Mouse (Mus musculus) adrenal gland, postnatal 14 days (tissue): Measurements from ENCODE around the gene 1700092M07Rik. TPM values are rescaled to one million over a fixed set of nuclear protein-coding genes. Genes with fewer than 3 reads are reported as not detected.

Experiments
- DNase-seq: peaks from one replicate; pipeline ENCODE4 v3.0.0; 2021; ENCODE audit warnings: mixed read lengths
- total RNA-seq: library from RNA; stranded (reverse); gene quantifications from 2 replicates; pipeline ENCODE4 v1.2.3, GENCODE M21; 2021

1700092M07Rik gene
- total RNA-seq, 1 experiment from 2014 or later, result 2.3 TPM

DNA sequence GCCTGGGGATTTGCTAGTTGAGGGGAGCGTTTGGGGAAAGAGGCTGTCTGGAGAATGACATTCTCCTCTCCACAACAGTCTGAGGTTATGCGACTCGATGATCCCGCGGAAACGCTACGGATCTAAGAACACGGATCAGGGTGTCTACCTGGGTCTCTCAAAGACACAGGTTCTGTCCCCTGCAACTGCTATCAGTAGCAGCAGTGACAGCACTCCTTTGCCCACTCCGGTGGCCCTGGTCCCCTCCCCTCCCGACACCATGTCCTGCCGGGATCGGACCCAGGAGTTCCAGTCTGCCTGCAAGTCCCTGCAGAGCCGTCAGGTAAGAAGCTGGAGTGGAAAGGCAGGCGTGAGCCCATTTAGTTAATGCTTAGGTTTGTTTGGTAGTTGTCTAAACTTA is 1.7 kb downstream of the 1700092M07Rik start:
- DNase-seq, result peak; percentile 46

DNA sequence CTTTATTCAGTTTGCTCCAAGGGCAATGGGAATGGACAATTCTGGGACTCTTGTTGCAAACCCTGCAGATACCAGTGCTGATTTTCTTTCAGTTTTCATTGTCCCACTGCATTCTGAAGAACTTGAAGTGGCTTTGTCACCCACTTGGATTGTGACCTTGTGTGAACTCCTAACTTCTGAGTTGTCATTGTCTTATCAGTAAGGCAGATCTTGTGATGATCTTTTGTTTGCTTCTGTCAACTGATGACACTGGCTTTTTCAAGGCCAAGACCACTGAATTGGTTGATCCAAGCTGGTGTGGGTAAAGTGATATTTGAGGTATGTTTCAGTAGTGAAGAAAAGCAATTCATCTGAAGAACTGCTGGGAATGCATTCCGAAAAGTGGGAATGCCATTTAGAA is 4.9 kb downstream of the 1700092M07Rik start:
- DNase-seq, result no peak

DNA sequence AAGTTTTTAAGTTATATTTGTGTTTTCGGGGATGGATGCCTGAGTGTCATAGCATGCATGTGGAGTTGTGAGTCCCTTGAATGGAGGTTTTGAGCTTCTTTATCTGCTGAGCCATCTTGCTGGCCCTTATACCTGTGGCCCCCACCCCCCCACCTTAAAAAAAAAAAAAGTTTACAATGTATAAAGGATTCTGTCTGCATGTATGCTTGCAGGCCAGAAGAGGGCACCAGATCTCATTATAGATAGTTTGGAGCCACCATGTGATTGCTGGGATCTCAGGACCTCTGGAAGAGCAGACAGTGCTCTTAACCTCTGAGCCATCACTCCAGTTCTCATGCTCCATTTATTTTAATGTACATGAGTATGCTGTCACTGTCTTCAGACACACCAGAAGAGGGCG is 6.8 kb downstream of the 1700092M07Rik start:
- DNase-seq, result no peak

DNA sequence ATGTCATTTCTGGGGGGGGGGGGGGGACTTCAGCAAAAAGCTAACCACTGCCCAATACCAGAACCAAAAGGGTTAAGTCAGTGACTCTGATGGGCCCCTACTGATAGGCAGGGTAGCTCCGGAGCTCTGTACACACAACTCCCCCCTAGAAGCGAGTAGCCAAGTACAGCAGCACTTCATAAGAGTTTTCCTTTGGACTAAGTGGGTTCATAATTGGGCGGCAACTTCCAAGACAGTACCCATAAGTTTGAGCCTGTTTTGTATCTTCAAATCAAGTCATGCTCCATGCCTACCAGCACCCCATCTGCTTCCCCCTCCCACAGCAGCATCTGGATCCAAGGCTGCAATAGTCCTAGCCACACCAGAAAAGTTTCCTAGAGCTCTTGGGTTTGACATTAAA is 15.1 kb downstream of the 1700092M07Rik start:
- DNase-seq, result no peak

DNA sequence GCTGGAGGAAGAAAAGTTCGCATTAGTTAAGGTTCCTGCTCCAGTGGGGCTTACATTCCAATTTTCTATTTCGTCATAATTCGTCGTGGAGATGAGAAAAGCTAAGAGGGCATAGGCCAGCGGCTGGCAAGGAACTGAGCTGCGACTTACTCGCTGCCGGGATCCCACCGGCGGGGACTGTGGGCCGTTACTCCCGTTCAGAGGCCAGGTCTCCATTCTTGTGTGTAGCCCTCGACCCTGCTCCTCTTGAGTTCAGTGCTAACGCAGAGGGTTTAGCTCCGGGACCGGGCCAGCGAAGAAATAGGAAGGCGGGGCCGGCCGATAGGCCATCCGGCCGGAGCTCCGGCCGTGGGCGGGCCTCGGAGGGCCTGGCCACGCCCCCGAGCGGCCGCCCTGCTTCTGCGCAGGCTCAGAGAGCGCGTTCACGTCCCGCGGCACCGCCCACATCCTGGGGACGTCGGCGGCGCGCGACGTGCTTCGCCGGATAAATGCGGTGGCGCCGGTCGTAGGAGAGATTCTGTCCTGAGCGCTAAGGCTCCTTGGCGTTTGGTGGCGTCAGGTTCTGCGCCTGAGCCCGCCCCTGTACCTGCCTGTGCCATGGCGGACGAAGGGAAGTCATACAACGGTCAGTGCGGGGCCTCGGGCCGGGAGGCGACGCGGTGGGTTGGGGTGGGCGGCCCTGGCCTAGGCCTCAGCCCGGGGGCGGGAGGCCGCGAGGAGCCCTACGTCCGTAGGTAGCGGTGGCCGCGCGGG is 16.3 kb downstream of the 1700092M07Rik start, which contains the start of gene Nxf1:
Gene Nxf1, plus strand, starts transcription at position 439 of the 753 bp plus-strand sequence.
- peak; percentile 97 for DNase-seq

DNA sequence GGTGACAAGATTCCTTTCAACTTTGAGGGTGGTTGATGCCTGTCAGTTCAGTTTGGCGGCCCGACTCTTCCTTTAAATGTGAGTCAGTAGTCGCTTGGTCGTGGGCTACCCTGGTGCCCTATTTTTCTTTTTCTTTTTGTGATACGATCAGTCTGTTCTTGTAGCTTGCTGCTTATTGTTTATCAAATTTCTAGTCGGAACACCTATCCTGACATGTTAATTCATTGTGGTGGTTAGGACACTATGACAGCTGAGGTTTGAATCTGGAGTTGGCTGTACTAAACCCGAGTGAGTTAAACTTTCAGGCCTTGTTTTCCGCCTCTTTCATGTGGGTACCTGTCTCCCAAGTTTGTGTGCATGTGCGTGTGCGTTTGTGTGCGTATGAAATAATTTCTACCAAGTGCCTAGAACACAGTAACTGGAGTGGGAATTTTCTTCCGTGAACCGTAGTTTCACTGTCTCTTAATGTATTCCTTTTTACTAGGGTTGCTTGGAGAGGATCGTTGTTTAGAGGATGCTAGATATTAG is 17.0 kb downstream of the 1700092M07Rik start:
- no peak for DNase-seq

DNA sequence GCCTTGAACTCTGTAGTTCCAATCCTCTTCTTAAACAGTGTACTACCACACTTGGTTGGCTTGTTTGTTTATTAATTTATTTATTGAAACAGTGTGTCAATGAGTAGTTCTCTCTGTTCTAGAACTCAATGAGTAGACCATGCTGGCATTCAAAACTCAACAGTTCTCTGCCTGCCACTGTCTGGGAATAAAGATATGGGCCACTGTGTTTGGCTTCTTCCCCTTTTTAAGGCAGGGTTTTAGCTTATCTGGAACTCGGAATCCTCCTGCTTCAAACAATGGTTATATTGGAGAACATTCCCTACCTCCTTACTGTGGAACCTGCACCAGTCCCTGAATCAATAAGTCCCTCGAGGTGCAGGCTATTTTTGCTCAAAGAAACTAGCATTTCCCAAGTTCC is 18.4 kb downstream of the 1700092M07Rik start:
- DNase-seq, result no peak

DNA sequence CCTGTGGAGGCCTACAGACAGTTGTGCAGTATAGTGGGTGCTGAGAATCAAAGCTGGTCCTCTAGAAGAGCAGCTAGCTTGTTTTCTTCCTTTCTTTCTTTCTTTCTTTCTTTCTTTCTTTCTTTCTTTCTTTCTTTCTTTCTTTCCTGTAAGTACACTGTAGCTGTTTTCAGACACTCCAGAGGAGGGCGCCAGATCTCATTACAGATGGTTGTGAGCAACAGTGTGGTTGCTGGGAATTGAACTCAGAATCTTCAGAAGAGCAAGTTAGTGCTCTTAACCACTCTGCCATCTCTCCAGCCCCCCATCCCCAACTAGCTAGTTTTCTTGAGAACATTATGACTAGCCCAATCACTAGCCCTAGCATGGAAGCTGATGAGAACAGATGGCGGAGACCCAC is 20.2 kb downstream of the 1700092M07Rik start:
- DNase-seq, result no peak

DNA sequence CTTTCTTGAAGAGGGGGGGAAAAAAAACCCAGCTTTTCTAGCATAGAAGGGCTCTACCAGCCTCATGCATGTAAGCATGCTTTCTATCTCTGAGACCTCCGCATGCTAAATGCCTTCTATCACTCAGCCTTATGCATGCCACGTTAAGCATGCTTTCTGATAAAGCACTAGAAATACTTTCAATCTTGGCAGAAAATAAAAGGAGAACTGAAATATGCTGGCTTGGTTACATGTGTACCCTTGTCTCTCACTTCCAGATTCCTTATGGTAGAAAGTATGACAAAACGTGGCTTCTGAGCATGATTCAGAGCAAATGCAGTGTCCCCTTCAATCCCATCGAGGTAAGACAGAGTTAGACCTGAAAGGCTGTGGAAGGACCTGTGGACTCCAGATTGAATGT is 22.8 kb downstream of the 1700092M07Rik start:
- no peak for DNase-seq

DNA sequence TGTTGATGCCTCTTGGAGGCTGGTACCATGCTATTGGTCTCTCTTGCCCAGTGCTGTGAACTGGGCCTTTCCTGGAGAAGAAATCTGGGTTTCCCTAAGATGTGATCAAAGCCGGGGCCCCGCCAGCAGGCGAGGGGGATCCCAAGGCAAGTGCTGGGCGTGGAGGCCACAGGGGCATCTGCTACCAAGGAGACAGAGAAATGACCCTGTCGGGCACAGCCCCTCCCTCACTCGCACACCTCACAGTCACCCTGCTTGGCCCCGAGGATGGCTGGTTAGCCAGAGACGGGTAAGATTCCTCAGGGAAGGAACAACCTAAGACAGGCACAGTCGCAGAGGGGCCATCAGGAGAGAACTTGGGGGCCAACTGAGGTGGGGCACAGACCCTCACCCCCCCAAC is 25.0 kb downstream of the 1700092M07Rik start:
- no peak for DNase-seq

DNA sequence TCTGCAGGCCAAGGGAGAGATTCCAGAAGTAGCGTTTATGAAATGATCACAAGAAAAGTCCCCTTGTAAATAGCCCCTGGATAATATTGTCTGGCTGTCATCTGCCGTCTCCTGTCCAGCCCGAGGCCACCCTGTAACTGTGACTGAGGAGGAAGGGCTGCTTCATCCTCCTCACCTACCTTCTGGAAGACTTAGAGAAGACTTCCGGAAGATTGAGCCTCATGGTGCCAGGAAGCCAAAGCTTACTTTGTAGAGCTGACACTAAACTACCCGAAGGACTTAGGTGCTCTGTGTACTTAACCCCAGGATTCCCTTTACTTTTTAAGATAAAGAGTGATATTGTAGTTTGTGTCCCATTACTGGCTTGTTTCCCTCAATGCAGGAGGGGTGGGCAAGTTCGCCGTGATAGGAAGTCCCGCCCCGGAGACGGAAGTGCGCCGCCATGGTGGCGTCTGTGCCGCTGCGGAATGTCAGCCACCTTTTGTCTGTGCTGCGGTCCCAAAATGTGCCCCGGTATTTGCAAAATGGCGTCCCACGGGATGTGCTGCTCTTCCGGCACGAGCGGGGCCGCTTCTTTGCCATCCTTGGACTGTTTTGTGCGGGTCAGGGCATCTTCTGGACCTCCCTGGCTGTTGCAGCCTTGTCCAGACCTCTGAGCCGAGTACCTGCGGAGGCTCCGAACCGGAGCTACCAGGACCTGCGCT is 30.2 kb downstream of the 1700092M07Rik start, which contains the start of gene Tmem223:
Gene Tmem223, plus strand, starts transcription at position 430 of the 704 bp plus-strand sequence.
- DNase-seq, result peak; percentile 93

DNA sequence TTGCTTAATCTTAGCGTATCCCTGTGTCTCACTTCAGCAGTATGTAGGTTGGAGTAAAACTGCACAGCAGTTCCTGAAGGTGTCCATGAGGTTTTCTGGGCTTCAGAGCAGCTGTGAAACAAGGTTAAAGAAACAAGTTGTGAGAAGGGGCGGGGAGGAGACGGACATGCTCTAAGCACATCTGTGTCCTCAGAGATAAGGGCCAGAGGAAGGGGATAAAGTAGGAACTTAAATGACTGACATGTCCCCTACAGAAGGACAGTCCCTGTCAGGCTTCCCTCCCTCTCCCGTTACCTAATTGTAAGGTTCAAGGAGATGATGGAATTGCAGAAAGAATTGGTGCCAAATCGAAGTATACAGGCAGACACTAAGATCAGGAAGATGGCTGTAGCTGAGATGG is 32.5 kb downstream of the 1700092M07Rik start:
- no peak for DNase-seq

DNA sequence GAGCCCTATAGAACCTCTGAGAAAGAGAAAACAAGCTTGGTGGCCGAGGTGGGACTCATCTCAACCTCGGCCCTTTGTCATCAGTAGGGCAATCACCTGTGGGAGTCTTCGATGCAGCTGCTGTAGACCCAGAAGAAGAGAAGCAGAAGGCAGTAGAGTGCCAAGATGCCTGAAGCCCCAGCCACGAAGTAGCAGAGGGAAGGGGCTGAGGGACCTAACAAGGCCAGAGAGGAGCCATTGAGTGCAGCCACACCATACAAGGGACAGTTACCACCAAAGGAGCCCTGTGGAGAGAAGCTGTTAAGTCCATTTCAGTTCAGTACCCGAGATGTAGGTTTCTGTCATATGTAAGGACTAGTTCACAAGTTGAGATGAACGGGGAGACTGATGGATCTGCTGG is 32.9 kb downstream of the 1700092M07Rik start:
- DNase-seq, result no peak

DNA sequence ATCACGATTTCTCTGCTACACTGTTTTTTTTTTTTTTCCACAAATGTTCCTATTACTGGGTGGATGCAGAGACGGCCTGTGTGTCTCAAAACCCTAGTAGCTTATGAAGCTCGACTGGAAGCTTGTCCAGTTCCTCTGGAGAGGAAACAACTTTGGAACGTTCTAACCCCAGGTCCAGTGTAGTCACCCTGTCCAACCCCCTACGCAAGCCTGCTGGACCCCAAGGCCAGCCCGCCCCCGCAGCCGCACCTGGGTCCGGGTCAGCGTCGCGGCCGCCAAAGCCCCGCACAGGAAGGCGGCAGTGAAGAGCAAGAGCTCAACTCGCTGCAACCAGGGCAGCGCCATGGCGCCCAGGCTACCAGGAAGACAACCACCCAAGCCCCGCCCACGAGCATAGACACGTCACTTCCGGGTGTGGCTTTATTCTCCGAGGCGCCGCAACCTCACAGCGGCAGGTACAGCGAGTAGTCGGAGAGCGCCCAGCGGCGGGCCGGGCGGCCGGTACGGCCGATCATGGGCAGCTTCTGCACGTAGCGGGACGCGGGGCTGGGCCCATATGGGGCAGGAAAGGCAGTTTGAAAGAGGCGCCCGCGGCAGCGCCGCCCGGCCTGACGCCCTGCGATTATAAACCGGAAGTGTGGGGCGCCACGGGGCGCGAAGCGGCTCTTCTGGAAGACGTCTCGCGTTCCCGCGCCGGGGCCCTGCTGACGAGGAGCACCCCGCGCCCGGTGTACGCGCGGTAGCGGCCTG is 33.7 kb downstream of the 1700092M07Rik start, which contains the start of gene Tmem179b:
Gene Tmem179b, minus strand, starts transcription at position 382 of the 750 bp plus-strand sequence.
- DNase-seq, result peak; percentile 98

DNA sequence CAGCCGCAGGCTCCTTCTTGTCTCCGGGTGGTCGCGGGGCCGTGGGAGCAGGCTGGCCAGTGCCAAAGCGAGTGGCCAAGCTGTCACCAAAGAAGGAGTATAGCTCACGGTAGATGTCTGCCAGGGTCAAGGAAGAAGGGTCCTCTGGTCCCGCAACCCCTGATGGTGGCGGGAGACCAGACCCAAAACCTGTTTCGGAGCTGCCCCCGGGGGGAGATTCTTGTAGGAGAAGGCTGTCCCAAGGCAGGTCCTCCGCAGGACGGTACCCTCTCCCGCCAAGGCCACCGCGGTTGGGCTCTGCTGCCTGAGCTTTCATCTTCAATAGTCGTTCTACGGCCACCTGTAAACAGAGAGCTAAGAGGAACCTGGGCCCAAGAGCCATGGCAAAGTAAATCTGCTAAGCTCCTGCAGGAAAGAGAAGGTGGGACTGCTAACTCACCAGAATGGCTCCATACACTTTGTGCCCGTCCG is 34.5 kb downstream of the 1700092M07Rik start:
- DNase-seq, result peak; percentile 66

DNA sequence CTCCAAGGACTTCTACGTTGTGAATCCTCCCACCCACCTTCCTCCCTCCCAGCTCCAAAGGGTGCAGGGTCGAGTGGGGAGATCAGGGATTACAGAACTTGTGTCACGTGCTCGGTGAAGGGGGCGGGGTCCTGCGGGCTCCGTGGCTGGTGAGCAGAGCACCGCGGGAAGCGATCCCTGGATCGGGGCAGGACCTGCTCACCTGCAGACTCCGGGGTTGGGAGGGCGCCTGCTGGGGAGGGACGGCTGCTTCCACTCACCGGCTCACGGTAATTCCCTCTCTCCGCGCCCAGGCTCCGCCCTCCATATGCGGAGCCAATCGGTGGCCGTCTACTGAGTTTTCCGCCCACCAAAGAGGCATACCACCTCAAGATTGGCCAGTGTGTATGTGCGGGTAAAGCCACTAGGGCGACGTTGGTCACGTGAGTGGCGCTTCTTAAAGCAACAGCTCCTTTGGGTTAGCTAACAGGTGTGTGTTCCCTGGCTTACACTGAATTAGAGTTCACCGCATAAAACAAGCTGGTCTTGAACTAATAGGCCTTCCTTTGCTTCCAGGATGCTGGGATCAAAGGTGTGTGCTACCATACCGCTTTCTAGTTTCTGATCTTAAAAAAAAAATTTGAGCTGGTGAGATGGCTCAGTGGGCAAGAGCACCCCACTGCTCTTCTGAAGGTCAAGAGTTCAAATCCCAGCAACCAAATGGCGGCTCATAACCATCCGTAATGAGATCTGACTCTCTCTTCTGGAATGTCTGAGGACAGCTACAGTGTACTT is 45.7 kb downstream of the 1700092M07Rik start, which contains the start of gene Taf6l:
Gene Taf6l, minus strand, starts transcription at position 410 of the 774 bp plus-strand sequence.
- DNase-seq, result peak; percentile 94

DNA sequence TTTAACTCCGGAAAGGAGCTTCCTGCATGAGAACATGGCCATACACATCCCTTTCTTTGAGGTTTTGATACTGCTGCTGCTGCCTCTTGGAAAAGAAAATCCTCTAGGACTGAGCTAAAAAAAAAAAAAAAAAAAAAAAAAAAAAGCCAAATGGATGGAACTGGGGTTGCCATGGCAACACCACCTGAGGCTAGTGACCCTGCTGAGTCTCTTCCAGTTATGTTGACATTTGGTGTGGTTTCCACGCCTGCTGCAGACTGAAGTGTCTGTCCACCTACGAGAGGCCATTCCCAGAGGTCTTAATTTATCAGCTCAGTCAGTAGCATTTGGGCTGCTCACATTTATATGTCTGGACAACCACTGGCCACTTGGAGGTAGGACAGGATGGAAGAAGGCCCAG is 48.0 kb downstream of the 1700092M07Rik start:
- no peak for DNase-seq

DNA sequence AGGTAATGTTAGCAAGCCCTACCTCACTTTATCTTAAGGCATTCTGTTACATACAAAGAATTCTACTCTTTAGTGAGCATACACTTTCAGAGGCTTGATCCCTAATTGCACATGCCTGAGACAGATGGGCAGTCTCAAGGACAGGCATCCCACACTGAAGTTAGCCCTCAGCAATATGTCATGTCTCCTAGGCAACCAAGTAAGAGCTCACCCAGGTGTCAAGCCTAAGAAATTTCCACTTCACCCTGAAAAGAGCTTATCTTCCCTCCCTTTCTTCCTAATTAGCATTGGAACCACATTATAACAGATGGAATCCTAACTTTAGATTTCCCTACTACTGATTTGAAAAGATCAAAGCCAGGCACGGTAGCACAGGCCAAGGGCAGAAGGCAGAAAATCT is 48.7 kb downstream of the 1700092M07Rik start:
- DNase-seq, result no peak

DNA sequence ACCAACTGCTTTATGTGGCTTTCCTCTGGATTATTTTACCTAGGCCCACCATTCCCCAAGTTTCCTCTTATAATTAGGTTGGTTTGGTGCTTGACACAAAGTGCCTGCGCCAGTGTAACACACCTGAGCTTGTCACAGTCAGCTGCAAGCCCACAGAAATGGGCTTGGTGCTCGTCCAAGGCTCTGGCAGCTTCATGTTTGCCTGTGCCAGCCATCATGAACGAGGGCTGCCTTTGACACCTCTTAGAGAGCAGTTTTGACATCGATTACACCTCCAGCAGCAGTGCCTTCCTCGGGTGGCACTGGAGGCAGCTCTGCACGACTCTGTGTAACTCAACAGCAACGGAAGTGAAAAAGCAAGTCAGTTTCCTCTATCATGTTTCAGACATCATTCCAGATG is 49.7 kb downstream of the 1700092M07Rik start:
- DNase-seq, result no peak
